Mouse (Mus musculus) CD8-positive naive resting alpha-beta T cell, adult 57 days (primary cell): Measurements from ENCODE around the gene Myo15b. TPM values are rescaled to one million over a fixed set of nuclear protein-coding genes. Genes with fewer than 3 reads are reported as not detected.

Source experiments
- total RNA-seq: library from RNA; stranded (reverse); gene quantifications from one replicate; pipeline ENCODE4 v1.2.4, GENCODE M21; 2023

Gene Myo15b
- not detected for total RNA-seq

DNA sequence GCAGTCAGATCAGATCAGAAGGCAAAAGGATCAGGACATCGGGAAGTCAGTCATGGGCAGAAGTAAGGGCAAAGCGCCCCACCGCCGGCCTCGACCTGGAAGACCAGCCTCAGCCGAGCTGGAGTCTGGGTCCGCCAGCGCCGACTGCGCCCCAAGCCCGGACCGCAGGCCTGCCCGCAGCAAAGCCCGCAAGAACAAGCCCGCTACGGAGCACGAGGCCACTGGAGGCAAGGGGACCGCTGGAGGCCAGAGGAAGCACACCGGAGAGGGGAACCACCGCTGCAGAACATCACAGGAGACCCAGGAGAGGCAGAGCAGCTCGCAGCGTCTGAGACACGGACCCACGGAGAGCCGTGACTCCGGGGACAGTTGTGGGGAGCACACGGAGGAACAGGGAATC is at the start of gene Myo15b:
TSS of gene Myo15b (plus strand) at position 53 of the 400 bp plus-strand sequence.

DNA sequence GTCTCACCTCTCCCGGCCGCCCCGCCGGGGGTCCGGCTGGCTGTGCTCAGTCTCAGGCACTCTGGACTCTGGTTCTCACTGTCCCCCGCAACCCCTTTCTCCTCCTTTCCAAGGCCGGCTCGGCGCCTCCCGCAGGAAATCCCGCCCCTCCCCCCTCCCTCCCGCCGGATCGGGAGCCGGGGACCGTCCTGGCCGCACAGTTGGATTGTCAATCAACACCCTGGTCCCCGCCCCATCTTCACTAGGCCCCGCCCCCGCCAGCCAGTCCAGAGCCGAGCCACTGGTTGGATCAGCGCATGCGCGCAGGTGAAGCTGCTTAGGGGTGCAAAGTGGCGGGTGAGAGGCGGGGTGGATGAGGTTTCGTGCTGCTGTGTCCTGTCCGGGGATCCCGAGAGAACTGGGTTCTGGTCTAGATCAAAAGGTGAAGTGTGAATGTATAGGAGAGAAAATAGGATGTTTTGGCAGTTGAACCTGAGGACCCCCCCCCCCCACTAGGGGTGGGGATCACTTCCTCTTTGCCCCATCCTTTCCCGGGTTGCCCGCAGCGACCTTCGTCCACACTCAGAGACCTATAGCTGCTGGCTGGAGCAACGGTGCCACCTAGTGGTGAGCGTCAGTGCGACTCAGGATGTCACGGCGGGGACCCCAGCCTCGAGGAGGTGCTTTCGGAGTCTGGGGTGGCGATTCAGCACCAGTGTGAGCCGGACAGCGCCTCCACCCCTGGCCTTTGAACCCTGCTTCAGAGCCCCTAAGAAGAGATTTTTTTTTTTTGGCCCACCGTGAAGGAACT is 44.5 kb upstream of the Myo15b start, which contains the start of gene Caskin2:
TSS of gene Caskin2 (minus strand) at position 133 of the 790 bp plus-strand sequence.

DNA sequence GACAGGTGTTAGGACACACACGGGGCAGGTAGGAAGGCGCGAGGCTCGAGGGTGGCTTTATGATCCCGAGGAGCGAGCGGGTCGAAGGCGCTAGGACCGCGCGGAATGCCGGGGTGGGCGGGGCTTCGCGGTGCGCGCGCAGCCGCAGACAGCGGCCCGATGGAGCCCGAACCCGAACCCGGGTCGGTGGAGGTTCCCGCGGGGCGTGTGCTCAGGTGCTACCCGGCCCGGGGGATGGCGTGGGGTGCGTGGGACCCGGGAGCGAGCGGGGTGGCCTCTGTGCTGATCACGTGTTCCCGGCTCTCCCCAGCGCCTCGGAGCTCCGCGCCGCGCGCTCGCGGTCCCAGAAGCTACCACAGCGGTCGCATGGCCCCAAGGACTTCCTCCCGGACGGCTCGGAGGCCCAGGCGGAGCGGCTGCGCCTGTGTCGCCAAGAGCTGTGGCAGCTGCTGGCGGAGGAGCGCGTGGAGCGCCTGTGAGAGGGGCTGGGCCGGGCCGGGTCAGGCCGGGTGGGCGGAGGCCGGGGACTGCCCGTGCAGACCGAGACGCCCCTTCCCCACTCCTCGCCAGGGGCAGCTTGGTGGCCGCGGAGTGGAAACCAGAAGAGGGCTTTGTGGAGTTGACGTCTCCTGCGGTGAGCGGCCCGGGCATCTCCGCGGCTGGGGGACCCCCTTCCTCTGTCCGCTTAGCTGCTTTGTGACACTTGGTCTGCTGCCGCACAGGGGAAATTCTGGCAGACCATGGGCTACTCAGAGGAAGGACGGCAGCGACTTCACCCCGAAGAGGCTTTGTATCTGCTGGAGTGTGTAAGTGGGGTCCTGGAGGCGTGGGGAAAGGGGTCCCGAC is 43.4 kb upstream of the Myo15b start, which contains the start of gene Tsen54:
TSS of gene Tsen54 (plus strand) at position 120 of the 846 bp plus-strand sequence.

DNA sequence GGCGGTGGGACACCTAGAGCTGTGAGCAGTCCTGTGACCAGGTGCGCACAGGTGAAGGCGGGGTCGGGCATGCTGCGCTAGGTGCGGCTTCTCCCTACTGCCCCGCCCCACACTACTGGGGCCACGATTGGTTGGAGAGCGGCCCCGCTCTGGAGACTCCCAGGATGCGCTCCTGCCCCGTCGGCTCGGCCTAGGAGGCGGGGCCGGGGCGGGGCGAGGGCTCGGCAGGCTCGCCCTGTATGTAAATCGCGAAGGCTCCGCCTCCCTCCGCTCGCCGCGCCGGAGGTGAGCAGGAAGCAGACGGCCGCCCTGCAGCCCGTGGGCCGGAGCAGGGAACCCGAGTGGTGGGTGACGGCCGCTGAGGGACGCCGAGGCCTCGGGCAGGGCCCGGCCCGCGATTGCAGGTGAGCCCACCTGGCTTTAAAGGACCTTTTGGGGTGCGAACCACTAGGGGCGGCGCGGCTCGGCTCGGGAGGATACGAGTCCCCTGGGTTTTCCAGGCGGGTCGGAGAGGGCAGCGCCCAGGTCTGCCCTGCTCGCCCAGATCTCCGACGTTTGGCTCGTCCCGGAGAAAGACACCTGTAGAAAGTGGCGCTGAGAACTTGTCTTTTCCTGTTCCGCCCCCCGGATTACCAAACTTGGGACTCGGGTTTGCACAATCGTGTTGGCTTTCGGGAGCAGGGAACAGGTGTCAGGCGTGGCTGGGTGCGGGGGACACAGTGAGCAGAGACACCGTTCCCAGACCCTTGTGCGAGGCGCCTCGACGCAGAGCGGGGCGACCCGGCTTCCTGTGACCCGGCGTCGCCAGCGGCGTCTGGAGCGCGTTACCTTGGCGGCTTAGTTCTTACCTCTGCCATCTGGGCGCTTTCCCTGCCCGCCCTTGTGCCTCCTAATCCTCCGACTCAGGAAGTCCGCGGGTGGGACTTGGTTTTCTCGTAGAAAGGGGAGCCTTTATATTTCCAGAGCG is 34.1 kb upstream of the Myo15b start, which contains the start of gene Llgl2:
TSS of gene Llgl2 (plus strand) at position 276 of the 967 bp plus-strand sequence.

DNA sequence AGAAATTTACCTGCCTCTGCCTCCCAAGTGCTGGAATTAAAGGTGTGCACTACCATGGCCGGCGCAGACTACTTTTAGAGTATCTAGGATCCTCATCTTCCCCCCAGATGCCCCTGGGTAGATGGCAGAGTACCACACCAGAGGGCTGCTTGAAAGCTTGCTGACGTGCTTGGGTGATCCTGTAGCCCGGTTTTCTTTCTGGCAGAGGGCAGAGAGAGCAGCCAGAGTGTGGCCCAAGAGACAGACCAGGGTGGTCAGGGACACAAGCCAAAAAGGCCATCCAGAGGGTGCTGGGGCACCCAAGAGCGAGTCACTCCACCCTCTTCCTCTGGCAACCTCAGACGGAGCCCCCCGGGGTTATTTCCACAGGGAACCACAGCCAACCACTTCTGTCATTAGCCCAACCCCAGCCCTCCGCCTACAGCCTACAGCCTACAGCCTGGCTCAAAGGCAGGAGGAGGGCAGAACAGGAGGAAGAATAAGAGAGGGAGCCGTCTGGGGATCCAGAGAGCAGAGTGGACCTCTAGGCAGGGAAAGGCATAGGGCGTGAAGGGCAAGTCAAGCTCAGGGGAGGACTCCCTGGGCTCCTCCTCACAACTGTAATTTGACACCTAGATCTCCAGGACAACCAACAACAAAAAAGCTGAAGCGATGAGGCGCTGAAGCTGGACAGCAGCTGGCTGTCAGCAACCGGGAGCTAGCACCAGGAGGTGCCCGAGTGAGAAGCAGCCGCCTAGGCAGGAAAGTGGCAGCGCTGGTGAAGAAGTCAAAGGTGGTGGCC is 41.5 kb downstream of the Myo15b start, which contains the start of gene Smim5:
TSS of gene Smim5 (plus strand) at position 481 of the 781 bp plus-strand sequence.

DNA sequence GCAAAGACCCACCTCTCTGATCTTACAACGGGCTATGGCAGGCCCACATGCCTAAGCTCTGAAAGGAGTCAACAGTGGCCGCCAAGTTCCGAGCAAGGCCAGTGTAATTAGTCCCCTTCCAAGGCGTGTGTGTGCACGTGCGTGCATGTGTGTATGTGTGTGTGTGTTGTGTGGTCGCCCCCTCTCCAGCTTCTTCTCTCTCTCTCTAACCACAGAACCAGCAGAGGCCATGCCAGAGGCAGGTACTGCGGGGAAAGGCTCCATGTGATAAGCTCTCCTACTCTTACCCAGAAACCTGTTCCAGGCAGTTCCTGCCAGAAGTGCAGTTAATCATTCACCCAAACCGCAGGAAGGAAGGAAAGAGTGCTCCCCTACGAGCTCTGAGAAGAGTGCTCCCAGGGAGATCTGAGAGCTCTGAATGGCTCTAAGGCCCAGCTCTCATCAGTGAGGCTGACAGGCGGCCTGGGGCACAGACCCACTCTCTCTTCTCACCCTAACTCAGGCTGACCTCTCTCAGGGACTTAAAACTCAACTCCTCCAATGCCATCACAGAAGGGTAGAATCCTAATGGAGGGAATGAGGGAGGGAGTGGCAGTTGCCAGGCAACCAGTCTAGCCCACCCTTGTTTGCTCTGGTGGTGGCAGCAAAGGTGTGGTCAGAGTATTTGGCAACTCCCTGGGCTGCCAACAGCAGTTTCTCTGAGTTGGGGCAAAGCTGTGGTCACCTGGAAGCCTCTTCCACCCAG is 53.6 kb downstream of the Myo15b start, which contains the start of gene Smim6:
TSS of gene Smim6 (plus strand) at position 386 of the 745 bp plus-strand sequence.

DNA sequence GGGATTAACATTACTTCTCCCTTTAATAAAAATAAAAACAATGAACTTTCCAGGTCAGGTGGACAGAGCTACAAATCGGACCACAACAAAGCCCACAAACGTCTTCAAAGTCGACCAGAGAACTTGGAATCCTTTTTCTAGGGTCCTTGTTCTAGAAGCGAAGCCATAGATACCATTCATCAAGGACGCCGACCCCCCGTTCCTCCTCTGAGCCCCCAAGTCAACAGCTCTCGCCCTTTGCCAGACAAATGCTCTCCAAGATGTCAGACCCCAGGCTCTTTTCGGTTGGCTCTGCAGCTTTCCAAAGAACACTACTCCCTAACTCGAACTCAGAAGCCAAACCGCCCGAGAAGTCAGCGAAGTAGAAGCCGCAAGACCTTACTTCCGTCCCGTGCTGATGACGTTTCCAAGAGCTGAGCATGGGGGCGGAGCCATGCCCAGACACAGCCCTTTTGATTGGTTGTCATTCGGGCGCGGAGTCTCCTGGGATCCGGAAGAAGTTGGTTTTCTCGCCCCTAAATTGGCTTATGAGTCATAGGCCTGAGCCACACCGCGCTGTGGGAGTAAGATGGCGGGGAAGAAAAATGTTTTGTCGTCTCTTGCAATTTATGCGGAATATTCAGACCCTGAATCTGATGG is 75.0 kb downstream of the Myo15b start, which contains the start of the genes Sap30bp and Recql5:
TSS of gene Sap30bp (plus strand) at position 175 of the 639 bp plus-strand sequence.
TSS of gene Recql5 (minus strand) at position 370 of the 639 bp plus-strand sequence.

Other genes with a start within 250 kb of the Myo15b start
- 65.7 TPM for gene Mif4gd, start 245.4 kb upstream of the Myo15b start, total RNA-seq
- gene Slc25a19, start 230.1 kb upstream of the Myo15b start, total RNA-seq: 48.1 TPM
- gene Grb2, start 149.8 kb upstream of the Myo15b start, total RNA-seq: 108 TPM
- gene Tmem94, start 93.0 kb upstream of the Myo15b start, total RNA-seq: 74.2 TPM
- gene Caskin2, start 44.8 kb upstream of the Myo15b start, total RNA-seq: 2.9 TPM
- gene Tsen54, start 43.7 kb upstream of the Myo15b start, total RNA-seq: 23.2 TPM
- gene Llgl2, start 34.4 kb upstream of the Myo15b start, total RNA-seq: 37.2 TPM
- 0.92 TPM for gene Smim5, start 41.6 kb downstream of the Myo15b start, total RNA-seq
- not detected for gene Smim6, start 53.6 kb downstream of the Myo15b start, total RNA-seq
- gene Sap30bp, start 74.9 kb downstream of the Myo15b start, total RNA-seq: 41.8 TPM
- 22.9 TPM for gene Recql5, start 75.1 kb downstream of the Myo15b start, total RNA-seq
- not detected for gene Itgb4, start 116.3 kb downstream of the Myo15b start, total RNA-seq
- 21.6 TPM for gene Galk1, start 154.3 kb downstream of the Myo15b start, total RNA-seq
- 1,697 TPM for gene H3f3b, start 169.6 kb downstream of the Myo15b start, total RNA-seq
- 80.3 TPM for gene Unk, start 171.9 kb downstream of the Myo15b start, total RNA-seq
- gene Unc13d, start 219.6 kb downstream of the Myo15b start, total RNA-seq: 83.7 TPM
- gene Wbp2, start 228.6 kb downstream of the Myo15b start, total RNA-seq: 162 TPM